8 mouse cellular contexts compared by ENCODE assay signal in the genomic region with DNA sequence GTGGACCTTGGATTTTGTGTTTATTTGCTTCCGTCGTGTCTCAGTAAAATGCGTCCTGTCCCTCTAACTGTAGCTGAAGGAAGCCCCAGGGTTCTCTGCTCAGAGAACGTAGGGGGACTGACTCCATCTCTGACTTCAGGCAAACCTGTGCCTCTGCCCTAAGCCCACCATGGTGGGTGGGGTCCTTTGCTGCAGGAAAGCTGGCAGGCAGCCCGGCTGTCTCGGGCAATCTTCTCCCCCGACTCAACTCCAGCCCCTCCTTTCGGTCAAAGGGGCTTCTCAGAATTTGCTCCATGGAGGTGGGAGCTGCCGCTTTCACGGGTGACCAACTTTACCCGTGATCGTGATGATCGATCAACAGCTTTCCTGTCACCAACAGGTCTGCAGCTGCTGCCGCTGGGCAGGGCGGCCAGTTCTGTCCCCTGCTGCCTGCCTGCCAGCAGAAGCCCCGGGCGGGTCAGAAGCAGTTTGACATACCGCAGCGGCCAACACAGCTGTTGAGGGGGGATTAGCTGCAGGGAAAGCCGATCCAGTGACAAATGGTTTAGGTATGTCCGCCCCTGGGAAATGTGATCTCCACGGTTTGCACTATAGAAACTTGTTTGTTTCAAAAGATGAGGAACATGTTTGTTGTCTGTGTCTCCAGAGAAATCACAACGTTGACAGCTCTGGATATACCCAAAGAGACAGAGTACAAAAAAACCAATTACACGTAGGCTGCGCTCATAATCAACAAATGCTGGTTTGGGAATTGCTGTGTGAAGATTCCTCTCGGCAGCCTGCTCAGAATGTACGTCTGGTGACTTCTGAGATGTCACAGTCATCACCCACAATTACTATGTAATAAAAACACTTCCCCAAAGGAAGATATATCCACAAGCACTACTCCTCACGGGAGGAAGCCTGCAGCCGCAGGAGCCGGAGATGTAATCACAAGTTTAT.
DNase-seq lines count a peak whose midpoint lies in the region; ATAC-seq lines count a peak whose summit lies in the region.

No protein-coding gene starts in this region.

- no peaks in the 10 kb centered on the region for H3K9me3 ChIP-seq in embryonic facial prominence, embryonic 10.5 days

- peak overlapping the region; percentile 53 for H3K4me3 ChIP-seq in embryonic facial prominence, embryonic 10.5 days

- no peaks in the 10 kb centered on the region for H3K27me3 ChIP-seq in embryonic facial prominence, embryonic 10.5 days (replicated peaks; ENCODE audit: low read depth, poor library complexity, severe bottlenecking)

- ATAC-seq in erythroid progenitor cell, adult 5-6 weeks (replicated peaks; ENCODE audit: low FRiP score, poor library complexity, severe bottlenecking) = no peak

- DNase-seq in cerebellum, postnatal 14 days = peak; percentile 23 to 28
- no peak for DNase-seq in cerebellum, postnatal 36 days
- peak; percentile 87 for DNase-seq in embryonic facial prominence, embryonic 10.5 days (ENCODE audit: low spot score)
- peak; percentile 47 to 63 for DNase-seq in heart, postnatal 14 days
- DNase-seq in liver = peak; percentile 55
- peak; percentile 27 for DNase-seq in retina, postnatal 7 days (ENCODE audit: low read depth, low spot score)
- no peak for DNase-seq in thymus, postnatal 10 days (ENCODE audit: low spot score in 2 of 2)

- WGBS in embryonic facial prominence, embryonic 10.5 days = 11% methylated on average over 30 of the region's 30 CpGs

- no peaks in the 10 kb centered on the region for H3K36me3 ChIP-seq in embryonic facial prominence, embryonic 10.5 days (replicated peaks)

- H3K4me1 ChIP-seq in embryonic facial prominence, embryonic 10.5 days = peaks cover 76% of the 10 kb centered on the region

- H3K27ac ChIP-seq in embryonic facial prominence, embryonic 10.5 days (replicated peaks) = peak overlapping the region; percentile 85

- intact Hi-C loops in heart, postnatal 14 days (cut with DNase I) = loop anchor here (10.0 kb wide), 1 partner anchor 109 kb away; no protein-coding TSS in a partner anchor

Comparison
In these comparisons a context has a peak if more than half of its experiments do, and no peak if none do; other contexts are left out.
1. DNase-seq: peak in cerebellum, postnatal 14 days (2 of 2), embryonic facial prominence, embryonic 10.5 days (single experiment), heart, postnatal 14 days (2 of 2), liver (single experiment) and retina, postnatal 7 days (single experiment); none in cerebellum, postnatal 36 days (0 of 2) and thymus, postnatal 10 days (0 of 2).